Mouse (Mus musculus): ENCODE measurements around the gene Serhl. TPM values are rescaled to one million over a fixed set of nuclear protein-coding genes. Genes with fewer than 3 reads are reported as not detected.
"Not testable (repeated sequence)": the region's sequence is repeated elsewhere in the genome, so short reads cannot be mapped to it uniquely, and the experiment has no call there.

Serhl gene
- total and polyA plus RNA-seq, 2 experiments = 58.1 to 80.6 TPM

DNA sequence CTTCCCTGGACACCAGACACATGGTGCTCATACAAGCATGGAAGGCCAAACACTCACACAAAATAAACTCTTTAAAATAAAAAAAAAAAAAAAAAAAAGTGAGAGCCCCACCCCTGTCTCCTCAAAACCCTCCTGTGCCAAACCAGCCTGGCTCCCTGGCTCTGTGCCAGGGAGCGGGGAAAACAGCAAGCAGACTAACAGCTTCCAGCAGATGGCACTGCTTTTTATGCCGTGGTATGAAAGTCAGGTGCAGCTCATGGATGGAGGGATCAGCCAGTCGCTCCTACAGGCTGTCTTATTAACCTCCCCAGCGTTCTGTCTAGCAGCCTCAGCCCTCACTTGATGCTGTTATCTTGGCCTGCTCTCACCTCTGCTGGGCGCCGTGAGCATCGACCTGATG lies 29.1 kb downstream of the Serhl start:
- Histone ChIP-seq H3K4me3 (ENCODE audit: insufficient read depth, low read depth, low read length) (no peak overlapping the region), H3K27me3 (ENCODE audit: control insufficient read depth, insufficient read depth, low read length) (no peaks in the 10 kb centered on the region), H3K36me3 (ENCODE audit: control insufficient read depth, insufficient read depth, low read length) (no peaks in the 10 kb centered on the region; the same call in 1 of the 2 replicates), H3K4me1 (ENCODE audit: control insufficient read depth, insufficient read depth, low read length) (peaks cover 5% of the 10 kb centered on the region; the same call in 1 of the 2 replicates), H3K27ac (replicated peaks; ENCODE audit: insufficient read depth, low read depth, low read length) (no peak overlapping the region), H3K79me2 (ENCODE audit: control insufficient read depth, insufficient read depth, low read length) (peaks cover 9% of the 10 kb centered on the region; the same call in 1 of the 2 replicates), H3K9ac (ENCODE audit: low read depth, low read length) (no peak overlapping the region)
- peak; percentile 57 for DNase-seq (ENCODE audit: extremely low read depth, low read depth, low spot score)
- WGBS = 48% methylated on average over 7 of the region's 7 CpGs
- TF ChIP-seq CTCF (IDR thresholded peaks at IDR 0.05; ENCODE audit: low read depth, low read length) (peak; percentile 63), POLR2A (IDR thresholded peaks at IDR 0.05; ENCODE audit: extremely low read depth, insufficient read depth, low read length) (no peak)

DNA sequence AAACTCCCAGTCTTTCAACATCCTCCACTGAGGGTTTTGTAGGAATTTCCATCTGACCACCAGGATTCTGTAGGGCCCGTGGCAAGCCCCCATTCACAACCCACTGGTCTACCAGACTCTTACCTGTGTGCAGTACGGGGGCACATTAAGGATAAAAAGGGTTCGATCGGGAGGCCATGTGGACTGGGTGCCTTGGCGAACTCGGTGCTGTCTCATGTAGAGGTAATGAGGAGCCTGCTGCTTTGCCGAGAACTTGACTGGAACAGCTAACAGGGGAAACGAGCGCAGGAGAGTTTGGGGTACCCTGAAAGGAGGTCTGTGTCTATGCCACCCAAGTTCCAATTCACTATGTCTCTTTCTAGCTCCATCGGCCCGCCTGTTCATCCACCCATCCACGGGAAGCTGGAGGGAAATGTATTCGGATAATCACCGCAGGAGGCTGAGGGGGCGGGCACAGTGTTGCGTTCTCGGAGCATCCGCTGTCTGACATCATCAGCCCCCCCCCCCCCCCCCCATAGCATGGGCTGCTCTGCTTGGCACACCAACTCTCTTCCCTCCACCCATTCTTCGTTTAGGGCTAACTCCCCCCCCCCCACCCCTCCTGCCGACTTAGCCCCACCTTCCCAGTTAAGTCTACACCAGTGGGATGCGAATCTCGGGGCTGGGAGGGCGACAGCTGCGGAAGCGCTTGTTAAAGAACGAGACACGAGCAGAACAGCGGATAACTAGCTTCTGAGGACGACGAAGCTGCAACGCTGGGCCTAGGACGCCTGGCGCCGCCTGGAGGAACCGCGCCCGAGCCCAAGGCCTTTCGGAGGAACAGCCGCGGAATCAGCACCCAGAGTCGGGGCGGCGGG lies 32.6 kb downstream of the Serhl start:
- Histone ChIP-seq H3K36me3 (ENCODE audit: control insufficient read depth, insufficient read depth, low read length) (peaks cover 2% of the 10 kb centered on the region), H3K4me1 (ENCODE audit: control insufficient read depth, insufficient read depth, low read length) (peaks cover 5% of the 10 kb centered on the region; the same call in 1 of the 2 replicates), H3K79me2 (ENCODE audit: control insufficient read depth, insufficient read depth, low read length) (peaks cover 9% of the 10 kb centered on the region; the same call in 1 of the 2 replicates), H3K27me3 (ENCODE audit: control insufficient read depth, insufficient read depth, low read length) (no peaks in the 10 kb centered on the region), H3K9ac (ENCODE audit: low read depth, low read length) (peak overlapping the region; percentile 97), H3K4me3 (ENCODE audit: insufficient read depth, low read depth, low read length) (peak overlapping the region; percentile 100), H3K27ac (replicated peaks; ENCODE audit: insufficient read depth, low read depth, low read length) (peak overlapping the region; percentile 56)
- DNase-seq (ENCODE audit: extremely low read depth, low read depth, low spot score) = no peak
- 4% methylated on average over 43 of the region's 43 CpGs for WGBS
- no peak for TF ChIP-seq POLR2A (IDR thresholded peaks at IDR 0.05; ENCODE audit: extremely low read depth, insufficient read depth, low read length)
- TF ChIP-seq CTCF (IDR thresholded peaks at IDR 0.05; ENCODE audit: low read depth, low read length) = no peak

DNA sequence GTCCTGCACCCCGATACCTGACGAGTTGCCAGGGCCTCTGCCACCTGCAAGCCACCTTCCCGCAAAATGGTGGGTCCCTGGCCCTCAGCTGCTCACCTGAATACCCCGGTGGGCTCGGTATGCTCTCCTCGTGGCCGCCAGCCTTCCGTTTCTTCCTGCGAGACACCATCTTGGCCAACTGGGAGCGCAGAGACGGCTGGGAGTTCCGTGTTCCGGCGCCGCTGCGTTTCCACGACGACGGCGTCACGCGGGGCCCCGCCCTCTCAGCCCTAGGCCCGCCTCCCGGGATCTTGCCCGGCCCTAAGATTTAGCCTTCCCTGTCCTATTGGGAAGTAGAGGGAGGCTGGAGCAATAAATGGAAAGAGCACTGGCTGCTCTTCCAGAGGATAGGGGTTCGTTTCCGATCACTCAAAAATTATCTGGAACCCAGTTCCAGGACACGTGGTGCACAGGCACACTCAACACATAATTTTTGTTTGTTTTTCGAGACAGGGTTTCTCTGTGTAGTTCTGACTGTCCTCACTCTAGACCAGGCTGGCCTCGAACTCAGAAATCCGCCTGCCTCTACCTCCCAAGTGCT lies 33.4 kb downstream of the Serhl start, which contains the start of gene Rrp7a:
Gene Rrp7a, minus strand, starts transcription at position 236 of the 580 bp plus-strand sequence.
- WGBS = 7% methylated on average over 32 of the region's 32 CpGs
- Histone ChIP-seq H3K9ac (ENCODE audit: low read depth, low read length) (peak within 1 kb of the TSS; percentile 97), H3K79me2 (ENCODE audit: control insufficient read depth, insufficient read depth, low read length) (peaks cover 9% of the 10 kb centered on the region; the same call in 1 of the 2 replicates), H3K27me3 (ENCODE audit: control insufficient read depth, insufficient read depth, low read length) (no peaks in the 10 kb centered on the region), H3K36me3 (ENCODE audit: control insufficient read depth, insufficient read depth, low read length) (peaks cover 3% of the 10 kb centered on the region), H3K27ac (replicated peaks; ENCODE audit: insufficient read depth, low read depth, low read length) (peak within 1 kb of the TSS; percentile 56), H3K4me3 (ENCODE audit: insufficient read depth, low read depth, low read length) (peak within 1 kb of the TSS; percentile 100), H3K4me1 (ENCODE audit: control insufficient read depth, insufficient read depth, low read length) (peaks cover 5% of the 10 kb centered on the region; the same call in 1 of the 2 replicates)
- 0 out of 2 replicates have a peak, but pooled peaks have one; percentile 40 for TF ChIP-seq POLR2A (IDR thresholded peaks at IDR 0.05; ENCODE audit: extremely low read depth, insufficient read depth, low read length)
- TF ChIP-seq CTCF (IDR thresholded peaks at IDR 0.05; ENCODE audit: low read depth, low read length) = no peak
- DNase-seq (ENCODE audit: extremely low read depth, low read depth, low spot score) = peak; percentile 65

DNA sequence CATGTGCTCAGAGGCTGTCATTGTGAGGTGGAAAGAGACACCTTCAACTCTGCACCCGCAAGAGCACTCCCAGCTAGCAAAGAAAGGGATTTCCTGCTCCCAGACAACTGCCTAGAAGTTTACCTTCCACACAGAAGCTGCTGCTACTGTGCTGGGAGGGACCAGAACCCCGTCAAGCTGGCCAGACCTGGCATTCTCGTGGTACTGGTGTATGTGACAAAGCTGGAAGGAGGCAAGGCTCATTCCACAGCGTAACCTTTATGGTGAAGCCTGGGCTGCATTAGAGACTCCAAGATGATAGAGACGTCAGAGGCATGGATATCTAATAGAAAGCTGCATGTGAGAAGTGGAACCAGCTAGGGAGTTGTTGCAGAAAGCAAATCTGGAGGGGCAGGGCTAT lies 35.3 kb downstream of the Serhl start:
- Histone ChIP-seq H3K27me3 (ENCODE audit: control insufficient read depth, insufficient read depth, low read length) (no peaks in the 10 kb centered on the region), H3K9ac (ENCODE audit: low read depth, low read length) (no peak overlapping the region), H3K36me3 (ENCODE audit: control insufficient read depth, insufficient read depth, low read length) (peaks cover 17% of the 10 kb centered on the region), H3K4me3 (ENCODE audit: insufficient read depth, low read depth, low read length) (no peak overlapping the region), H3K79me2 (ENCODE audit: control insufficient read depth, insufficient read depth, low read length) (peaks cover 9% of the 10 kb centered on the region; the same call in 1 of the 2 replicates), H3K27ac (replicated peaks; ENCODE audit: insufficient read depth, low read depth, low read length) (no peak overlapping the region), H3K4me1 (ENCODE audit: control insufficient read depth, insufficient read depth, low read length) (peaks cover 5% of the 10 kb centered on the region; the same call in 1 of the 2 replicates)
- WGBS = 82% methylated on average over 5 of the region's 5 CpGs
- TF ChIP-seq POLR2A (IDR thresholded peaks at IDR 0.05; ENCODE audit: extremely low read depth, insufficient read depth, low read length) (no peak), CTCF (IDR thresholded peaks at IDR 0.05; ENCODE audit: low read depth, low read length) (no peak)
- no peak for DNase-seq (ENCODE audit: extremely low read depth, low read depth, low spot score)

DNA sequence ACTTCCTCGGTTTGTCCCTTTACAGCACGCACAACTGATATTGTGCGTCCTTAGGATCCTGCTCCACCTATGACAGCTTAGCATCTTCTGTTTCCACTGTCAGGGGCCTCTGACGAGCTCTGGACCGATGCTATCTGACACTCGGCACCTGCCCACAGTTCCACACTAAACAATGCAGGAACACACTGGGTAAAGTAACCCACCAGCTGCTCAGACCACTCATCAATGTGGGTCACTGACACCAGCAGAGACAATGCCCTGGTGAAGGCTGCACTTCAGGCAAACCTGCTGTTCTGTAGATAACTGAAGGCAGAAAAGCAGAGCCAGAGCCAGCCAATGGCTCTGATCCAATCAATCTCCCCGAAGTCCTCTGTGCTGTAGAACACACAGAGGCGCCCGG lies 37.3 kb downstream of the Serhl start:
- no peak for DNase-seq (ENCODE audit: extremely low read depth, low read depth, low spot score)
- TF ChIP-seq POLR2A (IDR thresholded peaks at IDR 0.05; ENCODE audit: extremely low read depth, insufficient read depth, low read length) = no peak
- TF ChIP-seq CTCF (IDR thresholded peaks at IDR 0.05; ENCODE audit: low read depth, low read length) = no peak
- Histone ChIP-seq H3K9ac (ENCODE audit: low read depth, low read length) (no peak overlapping the region), H3K4me1 (ENCODE audit: control insufficient read depth, insufficient read depth, low read length) (peaks cover 5% of the 10 kb centered on the region; the same call in 1 of the 2 replicates), H3K27ac (replicated peaks; ENCODE audit: insufficient read depth, low read depth, low read length) (no peak overlapping the region), H3K79me2 (ENCODE audit: control insufficient read depth, insufficient read depth, low read length) (peaks cover 9% of the 10 kb centered on the region; the same call in 1 of the 2 replicates), H3K4me3 (ENCODE audit: insufficient read depth, low read depth, low read length) (no peak overlapping the region), H3K36me3 (ENCODE audit: control insufficient read depth, insufficient read depth, low read length) (peaks cover 34% of the 10 kb centered on the region), H3K27me3 (ENCODE audit: control insufficient read depth, insufficient read depth, low read length) (no peaks in the 10 kb centered on the region)
- 91% methylated on average over 9 of the region's 9 CpGs for WGBS

DNA sequence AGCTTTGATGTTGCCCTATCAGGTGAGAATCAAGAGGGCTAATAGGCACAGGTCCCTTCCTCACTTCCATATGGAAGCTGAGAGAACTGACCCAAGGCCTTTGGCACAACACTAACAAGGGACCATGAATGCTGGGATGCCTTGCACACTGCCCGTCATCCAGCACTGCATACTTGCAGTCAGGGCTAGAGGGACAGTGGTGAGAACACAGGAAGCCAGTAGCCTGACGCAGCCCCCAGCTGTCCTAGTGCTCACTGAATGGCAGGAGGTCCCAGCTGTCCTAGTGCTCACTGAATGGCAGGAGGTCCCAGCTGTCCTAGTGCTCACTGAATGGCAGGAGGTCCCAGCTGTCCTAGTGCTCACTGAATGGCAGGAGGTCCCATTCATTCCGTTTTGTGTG lies 37.7 kb downstream of the Serhl start:
- not testable (repeated sequence) for DNase-seq (ENCODE audit: extremely low read depth, low read depth, low spot score); H3K4me3 ChIP-seq (ENCODE audit: insufficient read depth, low read depth, low read length); H3K79me2 ChIP-seq (ENCODE audit: control insufficient read depth, insufficient read depth, low read length); H3K27ac ChIP-seq (replicated peaks; ENCODE audit: insufficient read depth, low read depth, low read length); H3K4me1 ChIP-seq (ENCODE audit: control insufficient read depth, insufficient read depth, low read length); H3K27me3 ChIP-seq (ENCODE audit: control insufficient read depth, insufficient read depth, low read length); H3K9ac ChIP-seq (ENCODE audit: low read depth, low read length)
- WGBS = 97% methylated on average over 3 of the region's 3 CpGs
- H3K36me3 ChIP-seq (ENCODE audit: control insufficient read depth, insufficient read depth, low read length) = peaks cover 36% of the 10 kb centered on the region
